In the genomic region with DNA sequence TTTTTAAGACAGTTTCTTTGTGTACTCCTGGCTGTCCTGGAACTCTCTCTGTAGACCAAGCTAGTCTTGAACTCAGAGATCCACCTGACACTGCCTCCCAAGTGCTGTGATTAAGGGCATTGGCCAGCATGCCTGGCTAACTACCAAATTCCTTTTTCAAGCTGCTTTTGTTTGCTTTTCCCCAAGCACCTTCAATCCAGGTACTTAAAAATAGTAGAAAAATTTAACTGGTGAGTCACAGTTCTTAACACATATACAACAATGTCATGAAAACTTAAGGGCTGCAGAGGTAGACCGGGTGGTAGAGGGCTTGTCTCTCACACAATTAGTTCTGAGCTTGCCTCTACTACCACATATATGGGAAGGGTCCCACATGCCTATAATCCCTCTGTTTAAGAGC, we compare ENCODE assay signal across 28 mouse cellular contexts. TPM values are rescaled to one million over a fixed set of nuclear protein-coding genes. Genes with fewer than 3 reads are reported as not detected.
A peak's percentile ranks its signal among the peaks of the same experiment; 100 is the strongest.
DNase-seq lines count a peak whose midpoint lies in the region; ATAC-seq lines count a peak whose summit lies in the region.
"Had no signal": no experiment of that assay in that cellular context is flagged by ENCODE, and none has a peak within 500 bp of the region (broad histone marks: within the 10 kb centered on the region; RNA-seq: fewer than 3 reads in every experiment).

No protein-coding gene starts in this region.

- no peak for DNase-seq in hindbrain, embryonic 10.5 days (ENCODE audit: low spot score)
- no peak for DNase-seq in midbrain, embryonic 14.5 days
- DNase-seq in lung, postnatal 36 days = peak; percentile 79
- DNase-seq in kidney, adult 18-20 months = no peak
- DNase-seq in urinary bladder, postnatal 14 days (ENCODE audit: low spot score) = no peak
- DNase-seq: adrenal gland, postnatal 14 days; cerebellum, adult 18-20 months; cerebellum, postnatal 10 days; gastrocnemius, postnatal 10 days; heart, postnatal 36 days; kidney, adult 9 months; kidney, postnatal 10 days; liver, postnatal 0 days; retina, postnatal 1 day; right cerebral cortex, postnatal 14 days had no signal

- no peaks in the 10 kb centered on the region for H3K9me3 ChIP-seq in hindbrain, embryonic 10.5 days
- no peaks in the 10 kb centered on the region for H3K9me3 ChIP-seq in hindbrain, embryonic 16.5 days (ENCODE audit: control insufficient read depth, low read length)
- H3K9me3 ChIP-seq in midbrain, embryonic 13.5 days = no peaks in the 10 kb centered on the region
- no peaks in the 10 kb centered on the region for H3K9me3 ChIP-seq in midbrain, embryonic 14.5 days (ENCODE audit: control insufficient read depth, low read length)
- H3K9me3 ChIP-seq in lung, embryonic 16.5 days (ENCODE audit: control insufficient read depth, low read length) = no peaks in the 10 kb centered on the region
- H3K9me3 ChIP-seq: forebrain, embryonic 12.5 days; limb, embryonic 12.5 days; neural tube, embryonic 15.5 days had no signal

- ATAC-seq in hindbrain, embryonic 16.5 days = no peak
- no peak for ATAC-seq in midbrain, embryonic 13.5 days
- ATAC-seq in midbrain, embryonic 14.5 days (ENCODE audit: low FRiP score, low TSS enrichment) = no peak
- ATAC-seq in lung, embryonic 16.5 days (ENCODE audit: low read depth) = peak; percentile 59
- ATAC-seq: intestine, embryonic 16.5 days; liver, postnatal 0 days; Patski had no signal

- H3K27ac ChIP-seq in hindbrain, embryonic 10.5 days = 0 out of 2 replicates have a peak overlapping the region, but pooled peaks have one; percentile 20
- no peak overlapping the region for H3K27ac ChIP-seq in hindbrain, embryonic 16.5 days (ENCODE audit: low read depth, low read length)
- H3K27ac ChIP-seq in midbrain, embryonic 13.5 days = peak overlapping the region; percentile 90; the same call in 1 of the 2 replicates
- H3K27ac ChIP-seq in midbrain, embryonic 14.5 days (replicated peaks; ENCODE audit: low read depth, low read length) = no peak overlapping the region
- H3K27ac ChIP-seq in lung, embryonic 16.5 days (ENCODE audit: low read length) = 0 out of 2 replicates have a peak overlapping the region, but pooled peaks have one; percentile 6
- H3K27ac ChIP-seq: left cerebral cortex, adult 2 months; limb, embryonic 12.5 days had no signal

- no peak overlapping the region for H3K4me2 ChIP-seq in hindbrain, embryonic 16.5 days (ENCODE audit: low read length)
- no peak overlapping the region for H3K4me2 ChIP-seq in midbrain, embryonic 13.5 days (replicated peaks)
- no peak overlapping the region for H3K4me2 ChIP-seq in midbrain, embryonic 14.5 days (ENCODE audit: low read length)
- no peak overlapping the region for H3K4me2 ChIP-seq in lung, embryonic 16.5 days (ENCODE audit: low read depth, low read length)
- H3K4me2 ChIP-seq: forebrain, embryonic 12.5 days; heart, embryonic 11.5 days; limb, embryonic 12.5 days; liver, embryonic 11.5 days; midbrain, embryonic 11.5 days; neural tube, embryonic 15.5 days had no signal

- peaks cover 88% of the 10 kb centered on the region for H3K36me3 ChIP-seq in hindbrain, embryonic 10.5 days
- H3K36me3 ChIP-seq in hindbrain, embryonic 16.5 days (ENCODE audit: control insufficient read depth, insufficient read depth, low read length) = peaks cover 37% of the 10 kb centered on the region
- peaks cover 66% of the 10 kb centered on the region for H3K36me3 ChIP-seq in midbrain, embryonic 13.5 days
- peaks cover 89% of the 10 kb centered on the region for H3K36me3 ChIP-seq in midbrain, embryonic 14.5 days (ENCODE audit: control insufficient read depth, insufficient read depth, low read length)
- H3K36me3 ChIP-seq in lung, embryonic 16.5 days (ENCODE audit: control insufficient read depth, insufficient read depth, low read length) = peaks cover 26% of the 10 kb centered on the region

- WGBS in hindbrain, embryonic 10.5 days = 97% methylated on average over 1 of the region's 1 CpGs
- WGBS in hindbrain, embryonic 16.5 days = 86% methylated on average over 1 of the region's 1 CpGs
- WGBS in midbrain, embryonic 13.5 days = 93% methylated on average over 1 of the region's 1 CpGs
- 94% methylated on average over 1 of the region's 1 CpGs for WGBS in midbrain, embryonic 14.5 days
- WGBS in lung, embryonic 16.5 days = 64% methylated on average over 1 of the region's 1 CpGs

- H3K4me1 ChIP-seq in hindbrain, embryonic 10.5 days (replicated peaks) = peaks cover 28% of the 10 kb centered on the region
- H3K4me1 ChIP-seq in hindbrain, embryonic 16.5 days (ENCODE audit: control insufficient read depth, insufficient read depth, low read depth, low read length) = peaks cover 4% of the 10 kb centered on the region
- peaks cover 17% of the 10 kb centered on the region for H3K4me1 ChIP-seq in midbrain, embryonic 13.5 days (replicated peaks)
- 0 out of 2 replicates have a peak, but pooled peaks cover 4% of the 10 kb centered on the region for H3K4me1 ChIP-seq in midbrain, embryonic 14.5 days (ENCODE audit: control insufficient read depth, insufficient read depth, low read length)
- H3K4me1 ChIP-seq in lung, embryonic 16.5 days (replicated peaks; ENCODE audit: control insufficient read depth, insufficient read depth, low read length) = no peaks in the 10 kb centered on the region
- H3K4me1 ChIP-seq: limb, embryonic 12.5 days had no signal

- no peak overlapping the region for H3K9ac ChIP-seq in hindbrain, embryonic 16.5 days (ENCODE audit: low read depth, low read length)
- no peak overlapping the region for H3K9ac ChIP-seq in midbrain, embryonic 13.5 days (replicated peaks)
- H3K9ac ChIP-seq in midbrain, embryonic 14.5 days (replicated peaks; ENCODE audit: low read length) = no peak overlapping the region
- no peak overlapping the region for H3K9ac ChIP-seq in lung, embryonic 16.5 days (ENCODE audit: low read length)
- H3K9ac ChIP-seq: forebrain, embryonic 12.5 days; limb, embryonic 12.5 days; liver, postnatal 0 days; neural tube, embryonic 15.5 days had no signal

- no peaks in the 10 kb centered on the region for H3K27me3 ChIP-seq in hindbrain, embryonic 10.5 days (ENCODE audit: insufficient read depth, poor library complexity, severe bottlenecking)
- H3K27me3 ChIP-seq in hindbrain, embryonic 16.5 days (replicated peaks; ENCODE audit: control insufficient read depth, insufficient read depth, low read length) = no peaks in the 10 kb centered on the region
- no peaks in the 10 kb centered on the region for H3K27me3 ChIP-seq in midbrain, embryonic 13.5 days
- H3K27me3 ChIP-seq in midbrain, embryonic 14.5 days (ENCODE audit: control insufficient read depth, insufficient read depth, low read length) = no peaks in the 10 kb centered on the region
- H3K27me3 ChIP-seq in lung, embryonic 16.5 days (ENCODE audit: control insufficient read depth, insufficient read depth, low read depth, low read length) = no peaks in the 10 kb centered on the region
- H3K27me3 ChIP-seq: forebrain, embryonic 12.5 days; limb, embryonic 12.5 days; neural tube, embryonic 15.5 days; Patski had no signal

- no peak overlapping the region for H3K4me3 ChIP-seq in hindbrain, embryonic 10.5 days
- H3K4me3 ChIP-seq in hindbrain, embryonic 16.5 days (ENCODE audit: low read length) = no peak overlapping the region
- H3K4me3 ChIP-seq in midbrain, embryonic 13.5 days (replicated peaks) = no peak overlapping the region
- H3K4me3 ChIP-seq in midbrain, embryonic 14.5 days (replicated peaks; ENCODE audit: low read depth, low read length) = no peak overlapping the region
- no peak overlapping the region for H3K4me3 ChIP-seq in lung, embryonic 16.5 days (ENCODE audit: low read length)
- H3K4me3 ChIP-seq: erythroblast, embryonic 14.5 days; forebrain, embryonic 12.5 days; left cerebral cortex, adult 2 months; limb, embryonic 12.5 days; neural tube, embryonic 15.5 days had no signal

RNA-seq across cellular contexts. Expression of a gene that starts 58.2 kb away (rescaled TPM):
- 77.1 and 90.9 TPM in 2 replicates for polyA plus RNA-seq in hindbrain, embryonic 10.5 days (2016; fragmentation: Nextera tagmentation; extraction: Ambion mirVana)
- 99.4 and 119 TPM in 2 replicates for polyA plus RNA-seq in hindbrain, embryonic 16.5 days (2015; fragmentation: Nextera tagmentation; extraction: Ambion mirVana)
- polyA plus RNA-seq in midbrain, embryonic 13.5 days (2015; fragmentation: Nextera tagmentation; extraction: Ambion mirVana) = 160 and 164 TPM in 2 replicates
- polyA plus RNA-seq in midbrain, embryonic 14.5 days (2014; fragmentation: Nextera tagmentation; extraction: Ambion mirVana) = 152 and 202 TPM in 2 replicates
- polyA plus RNA-seq in lung, embryonic 16.5 days (2015; fragmentation: Nextera tagmentation; extraction: Ambion mirVana) = 31.1 and 32.5 TPM in 2 replicates
- polyA plus RNA-seq: erythroblast, embryonic 14.5 days had no signal

Comparison
In these comparisons a context has a peak if more than half of its experiments do, and no peak if none do; other contexts are left out.
1. H3K27ac ChIP-seq: peak in hindbrain, embryonic 10.5 days (single experiment), midbrain, embryonic 13.5 days (single experiment) and lung, embryonic 16.5 days (single experiment); none in hindbrain, embryonic 16.5 days (single experiment) and midbrain, embryonic 14.5 days (single experiment).